Mouse (Mus musculus): ENCODE measurements at regions not wholly inside any gene's neighbourhood (a gene's known extent, or its start where the extent isn't known, plus 50 kb on each side); places are given as distances from the start of the nearest gene placed in this dataset.

DNA sequence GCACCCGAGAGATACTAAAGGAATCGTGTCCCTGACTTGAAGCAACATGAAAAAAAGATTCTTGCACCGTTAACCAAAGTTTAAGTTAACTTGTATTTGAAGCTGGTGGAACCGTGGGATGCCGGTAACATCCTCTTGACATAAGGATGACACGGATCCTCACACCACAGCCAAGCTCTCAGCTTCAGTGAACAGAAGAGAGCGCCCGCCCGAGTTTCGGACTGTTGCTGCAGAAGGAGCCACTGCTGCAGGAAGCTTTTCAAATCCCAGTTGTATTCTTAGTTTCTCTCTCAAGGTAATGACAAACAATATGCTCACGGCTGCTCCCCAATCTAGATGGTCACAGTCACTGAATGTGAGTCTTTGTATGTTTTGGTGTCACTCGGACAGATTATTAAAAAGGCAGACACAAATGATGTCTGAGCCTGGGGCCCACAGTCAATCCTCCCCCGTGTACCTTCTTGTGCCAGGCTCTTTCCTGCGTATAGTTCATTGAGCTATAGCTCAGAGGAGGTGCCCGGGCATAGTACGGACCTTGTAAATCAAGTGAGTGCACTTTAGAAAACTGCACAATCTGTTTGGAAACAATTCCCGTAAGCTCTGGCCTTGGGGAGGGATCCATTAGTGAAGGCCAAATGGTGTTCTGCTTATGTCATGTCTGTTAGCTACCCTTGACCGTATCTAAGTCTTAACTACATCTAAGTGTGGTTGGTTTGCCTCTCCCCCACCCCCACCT is 99.3 kb upstream of the Ankrd55 start:
- TF ChIP-seq CTCF (IDR thresholded peaks at IDR 0.05; ENCODE audit: borderline replicate concordance, insufficient read depth, low read length) (no peak), POLR2A (IDR thresholded peaks at IDR 0.05; ENCODE audit: low read depth, low read length) (no peak)

Data from embryonic fibroblast, embryonic 13.5 days (primary cell).